Mouse (Mus musculus) adrenal gland, postnatal 36 days (tissue): ENCODE data around the gene Gm5592. TPM values are rescaled to one million over a fixed set of nuclear protein-coding genes. Genes with fewer than 3 reads are reported as not detected.
"Not testable (repeated sequence)": the region's sequence is repeated elsewhere in the genome, so short reads cannot be mapped to it uniquely, and the experiment has no call there.

Source experiments
- DNase-seq, 2 experiments: peaks; one replicate each; pipeline ENCODE4 v3.0.0; 2021; ENCODE audit warnings: mixed read lengths in 1 of 2
- long read RNA-seq, 2 experiments: library from polyadenylated mRNA; stranded (forward); transcript quantifications; one replicate each; pipeline ENCODE4 v2.0.0; 2021; ENCODE audit warnings: borderline sequencing depth in 2 of 2
- total RNA-seq, 2 experiments: library from RNA; stranded (reverse); gene quantifications; 2 replicates each; pipeline ENCODE4 v1.2.3; 2021

The Gm5592 gene
- total RNA-seq, result not detected
- long read RNA-seq, experiment 1, result 0 reads
- long read RNA-seq, experiment 2, result 0 reads

GRCm38 (mm10) chr7:41153541-41153940, at the start of gene Gm5592:
Gene Gm5592, plus strand, starts transcription at chr7:41153841.
- not testable (repeated sequence) for DNase-seq

DNA sequence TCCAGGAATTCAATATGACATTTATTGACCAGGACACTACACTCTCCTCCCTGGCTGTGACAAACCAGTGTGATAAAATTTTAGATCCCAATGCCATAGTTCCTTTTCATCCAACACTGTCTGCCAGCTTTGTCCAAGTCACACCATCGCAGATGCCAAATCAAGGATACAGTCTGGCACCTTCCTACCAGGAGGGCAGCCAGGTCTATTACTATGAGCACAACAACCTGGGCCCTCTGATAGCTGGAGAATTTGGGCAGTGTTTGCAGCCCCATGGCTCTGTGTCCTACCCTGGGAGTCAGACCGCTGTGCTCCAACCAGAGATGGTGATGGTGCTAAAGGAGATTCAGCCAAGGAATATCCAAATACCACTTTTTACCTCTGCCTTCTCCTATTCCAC, 2.2 kb downstream of the Gm5592 start:
- DNase-seq, result not testable (repeated sequence)

- DNase-seq, result not testable (repeated sequence)
These were observed 4.2 kb downstream of the Gm5592 start for GRCm38 (mm10) chr7:41157879-41158278.

- not testable (repeated sequence) for DNase-seq
These were observed 4.9 kb downstream of the Gm5592 start for GRCm38 (mm10) chr7:41158562-41158961.

GRCm38 (mm10) chr7:41193671-41194070, 40.0 kb downstream of the Gm5592 start:
- DNase-seq, result no peak

Other genes with a start within 250 kb of the Gm5592 start
- gene 4930433I11Rik, start 166.3 kb upstream of the Gm5592 start, total RNA-seq, result not detected
- not detected for gene Gm4884, start 121.1 kb upstream of the Gm5592 start, total RNA-seq
- 10 to 100 TPM; 10.8 to 13.1 TPM for gene AI987944, start 239.5 kb downstream of the Gm5592 start, total RNA-seq